Mouse (Mus musculus) liver, adult 2 months (tissue): ENCODE results near the gene Nrcam.

Experiments
- CTCF ChIP-seq: fragments of 200-500 bp; IDR thresholded peaks from 2 replicates; pipeline ENCODE4 v1.5.1; 2011; ENCODE audit warnings: low read depth, low read length, control low read depth
- POLR2A ChIP-seq: fragments of 200-500 bp; IDR thresholded peaks from 2 replicates; pipeline ENCODE4 v1.6.1; 2011; ENCODE audit warnings: low read length, control low read depth; ENCODE audit not compliant: insufficient read depth; ENCODE audit errors: extremely low read depth

- no peak for TF ChIP-seq CTCF
- no peak for TF ChIP-seq POLR2A
These were observed 205.5 kb downstream of the Nrcam start for GRCm38 (mm10) chr12:44534100-44534633.
